Comparison of ENCODE assay signal across 9 mouse cellular contexts in genomic region chr2:166399140-166399830, GRCm38 (mm10).
DNase-seq lines count a peak whose midpoint lies in the region; ATAC-seq and TF ChIP-seq lines count a peak whose summit lies in the region.
"Had no signal": no experiment of that assay in that cellular context is flagged by ENCODE, and none has a peak within 500 bp of the region (broad histone marks: within the 10 kb centered on the region; RNA-seq: fewer than 3 reads in every experiment).

No protein-coding gene starts in this region.

- intact Hi-C loops in gastrocnemius, adult 2 months (cut with DNase I), result no loop called here
- intact Hi-C loops in gastrocnemius, postnatal 36 days (cut with DNase I), result no loop called here

- WGBS in heart, embryonic 14.5 days, result 2% methylated on average over 6 of the region's 6 CpGs
- 11% methylated on average over 6 of the region's 6 CpGs for WGBS in limb, embryonic 11.5 days

- H3K4me3 ChIP-seq in gastrocnemius, adult 2 months, result no peak overlapping the region
- H3K4me3 ChIP-seq in heart, embryonic 14.5 days (ENCODE audit: control insufficient read depth in 1 of 2, insufficient read depth in 1 of 2, low read depth in 1 of 2, low read length in 2 of 2), result no peak overlapping the region
- H3K4me3 ChIP-seq in limb, embryonic 11.5 days (ENCODE audit: low read depth, low read length), result no peak overlapping the region
- H3K4me3 ChIP-seq: hindbrain, embryonic 15.5 days had no signal

- peak; percentile 69 for ATAC-seq in heart, embryonic 14.5 days (ENCODE audit: insufficient number of reproducible peaks, insufficient read depth, low FRiP score, low read depth)
- peak; percentile 68 for ATAC-seq in limb, embryonic 11.5 days (ENCODE audit: insufficient number of reproducible peaks, low FRiP score, low TSS enrichment, low read depth)
- no peak for ATAC-seq in megakaryocyte progenitor cell, adult 5-6 weeks (replicated peaks; ENCODE audit: poor library complexity)

- peaks cover 48 to 65% of the 10 kb centered on the region in 2 experiments for H3K4me1 ChIP-seq in heart, embryonic 14.5 days (ENCODE audit: control insufficient read depth in 2 of 2, insufficient read depth in 2 of 2, low read length in 2 of 2)
- peaks cover 28% of the 10 kb centered on the region for H3K4me1 ChIP-seq in limb, embryonic 11.5 days (ENCODE audit: control insufficient read depth, insufficient read depth, low read length)

- H3K27ac ChIP-seq in gastrocnemius, adult 2 months, result peak overlapping the region; percentile 61
- H3K27ac ChIP-seq in heart, embryonic 14.5 days (replicated peaks in 1 of 2; ENCODE audit: control insufficient read depth in 1 of 2, insufficient read depth in 1 of 2, low read depth in 2 of 2, low read length in 2 of 2), result peak overlapping the region; percentile 95 to 98
- peak overlapping the region; percentile 70 for H3K27ac ChIP-seq in limb, embryonic 11.5 days (replicated peaks; ENCODE audit: low read depth, low read length)
- H3K27ac ChIP-seq: hindbrain, embryonic 15.5 days had no signal

- no peak for TF ChIP-seq CTCF in gastrocnemius, adult 2 months (IDR thresholded peaks at IDR 0.05)

- H3K36me3 ChIP-seq in heart, embryonic 14.5 days (ENCODE audit: control insufficient read depth, insufficient read depth, low read length), result no peaks in the 10 kb centered on the region
- no peaks in the 10 kb centered on the region for H3K36me3 ChIP-seq in limb, embryonic 11.5 days (ENCODE audit: control insufficient read depth, insufficient read depth, low read length)
- H3K36me3 ChIP-seq: hindbrain, embryonic 15.5 days had no signal

- peak; percentile 51 for DNase-seq in gastrocnemius, adult 2 months
- DNase-seq in gastrocnemius, postnatal 36 days, result no peak
- DNase-seq in adrenal gland, adult 2 months, result peak; percentile 83
- peak; percentile 61 for DNase-seq in limb, embryonic 11.5 days (ENCODE audit: low spot score)
- no peak for DNase-seq in adipocyte (ENCODE audit: low spot score)
- no peak for DNase-seq in spleen, adult 18-20 months

- H3K4me2 ChIP-seq in heart, embryonic 14.5 days (ENCODE audit: low read length), result 0 out of 2 replicates have a peak overlapping the region, but pooled peaks have one; percentile 21
- H3K4me2 ChIP-seq in limb, embryonic 11.5 days (ENCODE audit: low read depth, severe bottlenecking), result no peak overlapping the region
- H3K4me2 ChIP-seq: hindbrain, embryonic 15.5 days had no signal

- H3K9me3 ChIP-seq in heart, embryonic 14.5 days (ENCODE audit: control insufficient read depth, low read length), result no peaks in the 10 kb centered on the region
- H3K9me3 ChIP-seq in limb, embryonic 11.5 days (ENCODE audit: control insufficient read depth, low read length), result no peaks in the 10 kb centered on the region
- H3K9me3 ChIP-seq: hindbrain, embryonic 15.5 days had no signal

- no peaks in the 10 kb centered on the region for H3K27me3 ChIP-seq in heart, embryonic 14.5 days (ENCODE audit: control insufficient read depth, insufficient read depth, low read length)
- no peaks in the 10 kb centered on the region for H3K27me3 ChIP-seq in limb, embryonic 11.5 days (ENCODE audit: control insufficient read depth, insufficient read depth, low read length)

- H3K9ac ChIP-seq in heart, embryonic 14.5 days (ENCODE audit: low read length), result peak overlapping the region; percentile 64
- H3K9ac ChIP-seq in limb, embryonic 11.5 days (ENCODE audit: low read length), result no peak overlapping the region; the same call in 1 of the 2 replicates
- H3K9ac ChIP-seq: hindbrain, embryonic 15.5 days had no signal

Comparison
In these comparisons a context has a peak if more than half of its experiments do, and no peak if none do; other contexts are left out.
1. DNase-seq: peak in gastrocnemius, adult 2 months (single experiment), adrenal gland, adult 2 months (single experiment) and limb, embryonic 11.5 days (single experiment); none in gastrocnemius, postnatal 36 days (0 of 2), adipocyte (single experiment) and spleen, adult 18-20 months (0 of 2).
2. Peak in every context shown above with its lines, with median percentiles within 50 percentile points of each other: H3K27ac ChIP-seq.